Mouse (Mus musculus) liver, adult 2 months (tissue): ENCODE data around the gene Slc15a5. TPM values are rescaled to one million over a fixed set of nuclear protein-coding genes. Genes with fewer than 3 reads are reported as not detected.

Experiments
- DNase-seq: peaks from one replicate; pipeline ENCODE4 v3.0.0-alpha.2; 2011; ENCODE audit warnings: low read depth, low spot score; ENCODE audit errors: extremely low read depth
- H3K27ac ChIP-seq: fragments of 200-500 bp; replicated peaks from 2 replicates; pipeline ENCODE4 v1.5.1; 2012; ENCODE audit warnings: low read depth, mild to moderate bottlenecking, control low read depth, inconsistent platforms, low read length; ENCODE audit not compliant: insufficient read depth
- H3K27me3 ChIP-seq: fragments of 200-500 bp; 2 replicates; pipeline ENCODE4 v1.6.1; 2012; ENCODE audit warnings: mild to moderate bottlenecking, moderate library complexity, low read length, inconsistent platforms; ENCODE audit not compliant: control insufficient read depth, insufficient read depth
- H3K36me3 ChIP-seq: fragments of 200-500 bp; 2 replicates; pipeline ENCODE4 v1.6.1; 2012; ENCODE audit warnings: low read length, inconsistent platforms; ENCODE audit not compliant: control insufficient read depth, insufficient read depth
- H3K4me1 ChIP-seq: fragments of 200-500 bp; 2 replicates; pipeline ENCODE4 v1.6.1; 2011; ENCODE audit warnings: low read length; ENCODE audit not compliant: control insufficient read depth, insufficient read depth
- H3K4me3 ChIP-seq: fragments of 200-500 bp; 2 replicates; pipeline ENCODE4 v1.5.1; 2011; ENCODE audit warnings: low read depth, mild to moderate bottlenecking, control low read depth, low read length, moderate library complexity; ENCODE audit not compliant: insufficient read depth
- H3K79me2 ChIP-seq: fragments of 200-500 bp; 2 replicates; pipeline ENCODE4 v1.6.1; 2012; ENCODE audit warnings: inconsistent platforms, mild to moderate bottlenecking, low read length, moderate library complexity; ENCODE audit not compliant: control insufficient read depth, insufficient read depth
- H3K9ac ChIP-seq: fragments of 200-500 bp; 2 replicates; pipeline ENCODE4 v1.6.1; 2012; ENCODE audit warnings: low read depth, mild to moderate bottlenecking, control low read depth, inconsistent platforms, low read length
- CTCF ChIP-seq: fragments of 200-500 bp; IDR thresholded peaks from 2 replicates; pipeline ENCODE4 v1.5.1; 2011; ENCODE audit warnings: low read depth, low read length, control low read depth
- POLR2A ChIP-seq: fragments of 200-500 bp; IDR thresholded peaks from 2 replicates; pipeline ENCODE4 v1.6.1; 2011; ENCODE audit warnings: low read length, control low read depth; ENCODE audit not compliant: insufficient read depth; ENCODE audit errors: extremely low read depth
- WGBS: fragments of 180-500 bp; shearing (Covaris S2); methylation state at CpG from one replicate; pipeline ENCODE4 v1.1.7; 2018; 5-methylcytosine and 5-hydroxymethylcytosine counted together
- polyA plus RNA-seq: library from polyadenylated mRNA; depleted of rRNA; stranded (reverse); fragments of >200 nt; gene quantifications from 2 replicates; pipeline ENCODE4 v1.2.3, GENCODE M21; 2012; rRNA removed
- total RNA-seq: library from RNA; depleted of rRNA; stranded (reverse); fragments of >200 nt; gene quantifications from 2 replicates; pipeline ENCODE4 v1.2.3, GENCODE M21; 2014; rRNA removed

Slc15a5 gene
- total and polyA plus RNA-seq, 2 experiments, result 1.0 to 1.1 TPM

DNA sequence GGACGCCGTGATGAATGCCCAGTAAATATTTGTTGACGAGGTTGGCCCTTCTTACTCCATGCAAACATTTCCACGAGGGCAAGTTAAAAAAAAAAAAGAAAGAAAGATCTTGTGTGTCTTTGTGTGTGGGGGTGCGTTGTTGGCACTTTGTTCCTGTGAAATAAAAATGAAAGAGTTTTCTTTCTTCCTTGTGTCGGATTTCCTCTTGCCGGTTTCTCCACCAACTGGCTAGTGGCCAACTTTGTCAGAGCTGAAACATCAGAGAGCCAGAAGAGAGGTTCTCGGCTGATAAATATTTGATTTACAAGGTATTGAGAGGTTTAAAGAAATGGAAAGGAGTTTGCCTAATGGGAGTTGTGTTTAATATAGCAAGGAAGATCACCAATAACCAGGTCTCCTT, 144.4 kb downstream of the Slc15a5 start:
- Histone ChIP-seq H3K36me3 (no peaks in the 10 kb centered on the region), H3K9ac (no peak overlapping the region), H3K4me3 (no peak overlapping the region), H3K27ac (no peak overlapping the region), H3K4me1 (no peaks in the 10 kb centered on the region), H3K79me2 (no peaks in the 10 kb centered on the region), H3K27me3 (no peaks in the 10 kb centered on the region)
- DNase-seq, result no peak
- WGBS, result 35% methylated on average over 8 of the region's 8 CpGs
- TF ChIP-seq POLR2A (no peak), CTCF (no peak)

DNA sequence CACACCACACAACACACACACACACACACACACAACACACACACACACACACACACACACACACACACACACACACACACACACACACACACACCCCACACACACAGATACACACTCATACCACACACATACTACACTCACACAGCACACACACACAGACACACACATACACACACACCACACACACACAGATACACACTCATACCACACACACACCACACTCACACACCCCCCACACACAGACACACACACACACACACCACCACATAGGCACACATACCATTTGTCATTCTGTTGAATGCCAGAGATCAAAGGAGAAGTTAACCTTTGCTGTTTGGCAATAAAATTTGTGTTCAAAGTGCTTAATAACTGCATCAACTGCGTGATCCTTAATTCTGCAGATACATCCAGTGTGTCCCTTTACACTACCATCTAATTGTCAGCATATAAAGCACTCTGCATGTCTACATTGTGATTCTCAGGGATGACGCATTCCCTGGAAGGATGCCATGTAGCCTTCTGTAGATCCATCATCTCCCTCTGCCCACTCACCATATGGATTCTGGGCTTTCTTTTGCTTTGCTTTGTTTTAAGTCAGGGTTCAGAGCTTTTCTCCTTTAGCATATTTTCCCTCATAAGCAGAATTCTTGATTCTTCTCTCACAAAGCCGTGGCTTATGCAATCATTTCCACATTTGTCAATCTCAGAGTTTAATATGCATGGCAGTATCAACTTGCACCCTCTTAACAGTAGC, 145.0 kb downstream of the Slc15a5 start:
- Histone ChIP-seq H3K79me2 (no peaks in the 10 kb centered on the region), H3K36me3 (no peaks in the 10 kb centered on the region), H3K27me3 (no peaks in the 10 kb centered on the region), H3K4me3 (no peak overlapping the region), H3K27ac (no peak overlapping the region), H3K4me1 (no peaks in the 10 kb centered on the region), H3K9ac (no peak overlapping the region)
- WGBS, result 67% methylated on average over 3 of the region's 3 CpGs
- no peak for DNase-seq
- no peak for TF ChIP-seq CTCF
- no peak for TF ChIP-seq POLR2A

Other genes starting within 250 kb of the Slc15a5 start
- gene Mgst1, start 60.4 kb upstream of the Slc15a5 start, total RNA-seq, result 7,708 and 11,486 TPM in 2 replicates
- 7,278 and 7,946 TPM in 2 replicates for gene Mgst1, start 60.4 kb upstream of the Slc15a5 start, polyA plus RNA-seq